Mouse (Mus musculus) liver, embryonic 14.5 days (tissue): ENCODE measurements around the gene Usp19. TPM values are rescaled to one million over a fixed set of nuclear protein-coding genes. Genes with fewer than 3 reads are reported as not detected.
A peak's percentile ranks its signal among the peaks of the same experiment; 100 is the strongest.

Source experiments
- ATAC-seq: fragments of 200-750 bp; cut with Nextera tagmentation; 2 replicates; pipeline ENCODE4 v1.8.0; 2017; ENCODE audit warnings: moderate number of reproducible peaks, mild to moderate bottlenecking, moderate library complexity; ENCODE audit not compliant: insufficient read depth
- DNase-seq, 3 experiments: peaks; one replicate each; pipeline ENCODE4 v3.0.0-alpha.2; 2012 to 2013; ENCODE audit warnings: low read depth in 3 of 3, low spot score in 3 of 3
- H3K27ac ChIP-seq: fragments of 300-500 bp; sonication (generic); 2 replicates; pipeline ENCODE4 v1.5.1; 2014; ENCODE audit warnings: moderate library complexity, mild to moderate bottlenecking, control low read depth, inconsistent platforms
- H3K27me3 ChIP-seq: fragments of 300-500 bp; sonication (generic); 2 replicates; pipeline ENCODE4 v1.6.1; 2014; ENCODE audit warnings: mild to moderate bottlenecking, low read length, moderate library complexity; ENCODE audit not compliant: control insufficient read depth, insufficient read depth
- H3K36me3 ChIP-seq: fragments of 300-500 bp; sonication (generic); replicated peaks from 2 replicates; pipeline ENCODE4 v1.6.1; 2014; ENCODE audit warnings: low read depth; ENCODE audit not compliant: control insufficient read depth, insufficient read depth
- H3K4me1 ChIP-seq, 2 experiments: fragments of 200-500 bp in 1 of 2; fragments of 300-500 bp in 1 of 2; sonication (generic) in 1 of 2; replicated peaks; 2 replicates each; pipeline ENCODE4 v1.6.1; 2012 to 2014; ENCODE audit warnings: antibody characterized with exemption in 1 of 2, inconsistent platforms in 1 of 2, low read length in 1 of 2; ENCODE audit not compliant: control insufficient read depth in 2 of 2, insufficient read depth in 2 of 2
- H3K4me2 ChIP-seq: fragments of 300-500 bp; sonication (generic); 2 replicates; pipeline ENCODE4 v1.6.1; 2014; ENCODE audit warnings: low read depth, mild to moderate bottlenecking, control low read depth, moderate library complexity
- H3K4me3 ChIP-seq, 2 experiments: fragments of 200-500 bp in 1 of 2; fragments of 300-500 bp in 1 of 2; sonication (generic) in 1 of 2; 2 replicates each; pipeline ENCODE4 v1.5.1; 2012 to 2014; ENCODE audit warnings: low read depth in 2 of 2, low read length in 2 of 2, mild to moderate bottlenecking in 2 of 2, control low read depth in 1 of 2, inconsistent platforms in 1 of 2, moderate library complexity in 1 of 2; ENCODE audit not compliant: insufficient read depth in 1 of 2
- H3K9ac ChIP-seq: fragments of 300-500 bp; sonication (generic); replicated peaks from 2 replicates; pipeline ENCODE4 v1.6.1; 2014; ENCODE audit warnings: mild to moderate bottlenecking, control low read depth, moderate library complexity
- H3K9me3 ChIP-seq: fragments of 300-500 bp; sonication (generic); 2 replicates; pipeline ENCODE4 v1.6.1; 2016; ENCODE audit warnings: low read length, mixed read lengths; ENCODE audit not compliant: control insufficient read depth
- CTCF ChIP-seq: IDR thresholded peaks from 2 replicates; pipeline ENCODE4 v1.5.1; 2016; ENCODE audit warnings: antibody characterized with exemption, low read depth, control low read depth
- EP300 ChIP-seq: IDR thresholded peaks from 2 replicates; pipeline ENCODE4 v1.6.1; 2016; ENCODE audit warnings: antibody characterized with exemption, low read depth
- WGBS: fragments of 180-500 bp; shearing (Covaris S2); extraction: QIAGEN DNeasy Blood & Tissue Kit; methylation state at CpG from one replicate; pipeline ENCODE4 v1.1.7; 2014; ENCODE audit not compliant: insufficient replicate concordance; 5-methylcytosine and 5-hydroxymethylcytosine counted together
- polyA plus RNA-seq, 2 experiments: library from polyadenylated mRNA; depleted of rRNA in 1 of 2; stranded (reverse) in 1 of 2; unstranded in 1 of 2; fragments of >200 nt; fragmentation: Nextera tagmentation in 1 of 2; extraction: Ambion mirVana in 1 of 2; gene quantifications; 2 replicates each; pipeline versions ENCODE4 v1.2.1 to v1.2.3; 2012 to 2014

The Usp19 gene
- polyA plus RNA-seq, 2 experiments, result 17.1 to 33.9 TPM

DNA sequence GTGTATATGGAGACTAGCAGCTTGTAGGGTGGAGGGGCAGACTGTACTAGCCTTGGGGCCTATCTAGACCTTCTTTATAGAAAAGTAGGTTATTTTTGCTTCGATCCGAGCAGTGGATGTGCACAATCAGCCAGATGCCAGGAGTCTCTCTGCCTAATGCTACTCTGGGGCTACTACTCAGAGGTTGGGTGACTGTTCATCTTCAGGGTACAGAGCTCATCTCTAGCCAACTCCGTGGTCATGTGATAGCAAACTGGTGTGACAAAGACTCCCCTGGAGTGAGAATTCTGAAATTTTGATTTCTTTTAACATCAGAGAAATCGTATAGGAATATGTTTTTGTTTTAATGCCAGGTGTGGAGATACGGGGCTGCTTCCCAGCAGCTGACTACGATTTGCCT is 37.5 kb upstream of the Usp19 start:
- Histone ChIP-seq H3K4me2 (peak overlapping the region; percentile 98), H3K9ac (no peak overlapping the region), H3K27me3 (no peaks in the 10 kb centered on the region), H3K36me3 (no peaks in the 10 kb centered on the region), H3K4me1 (peaks cover 27 to 45% of the 10 kb centered on the region in 2 experiments), H3K27ac (no peak overlapping the region), H3K4me3 (peak overlapping the region in 1 of 2 experiments; percentile 71; a peak in 2 of 4 replicates), H3K9me3 (no peaks in the 10 kb centered on the region)
- TF ChIP-seq EP300, result no peak
- TF ChIP-seq CTCF, result no peak
- 46% methylated on average over 6 of the region's 6 CpGs for WGBS
- ATAC-seq (peak; percentile 24), DNase-seq (no peak)

DNA sequence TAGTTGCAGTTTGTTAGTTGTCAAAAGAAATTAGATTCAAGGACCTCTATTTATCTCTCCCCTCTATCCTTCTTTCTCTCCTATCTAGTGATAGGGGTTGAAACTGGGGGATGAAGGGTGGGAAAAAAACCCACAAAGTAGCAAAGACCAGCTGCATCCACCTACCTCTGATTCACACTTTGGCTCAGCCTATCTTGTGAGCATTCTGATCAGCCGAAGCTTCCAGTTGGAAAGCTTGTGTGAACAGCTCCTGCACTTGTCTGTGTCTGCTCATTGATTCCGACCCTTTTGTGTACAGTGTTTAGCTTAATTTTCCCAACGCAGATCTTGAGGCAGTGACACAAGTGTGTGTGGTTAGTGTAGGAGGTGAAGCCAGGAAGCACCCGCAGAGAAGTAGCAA is 36.9 kb upstream of the Usp19 start:
- TF ChIP-seq EP300 (no peak), CTCF (no peak)
- no peak overlapping the region for H3K4me3 ChIP-seq
- 70% methylated on average over 4 of the region's 4 CpGs for WGBS
- no peak overlapping the region for H3K9ac ChIP-seq
- DNase-seq (no peak), ATAC-seq (no peak)
- H3K9me3 ChIP-seq, result no peaks in the 10 kb centered on the region
- peaks cover 27 to 47% of the 10 kb centered on the region in 2 experiments for H3K4me1 ChIP-seq
- H3K27me3 ChIP-seq, result no peaks in the 10 kb centered on the region
- no peak overlapping the region for H3K27ac ChIP-seq
- H3K4me2 ChIP-seq, result no peak overlapping the region
- H3K36me3 ChIP-seq, result no peaks in the 10 kb centered on the region

DNA sequence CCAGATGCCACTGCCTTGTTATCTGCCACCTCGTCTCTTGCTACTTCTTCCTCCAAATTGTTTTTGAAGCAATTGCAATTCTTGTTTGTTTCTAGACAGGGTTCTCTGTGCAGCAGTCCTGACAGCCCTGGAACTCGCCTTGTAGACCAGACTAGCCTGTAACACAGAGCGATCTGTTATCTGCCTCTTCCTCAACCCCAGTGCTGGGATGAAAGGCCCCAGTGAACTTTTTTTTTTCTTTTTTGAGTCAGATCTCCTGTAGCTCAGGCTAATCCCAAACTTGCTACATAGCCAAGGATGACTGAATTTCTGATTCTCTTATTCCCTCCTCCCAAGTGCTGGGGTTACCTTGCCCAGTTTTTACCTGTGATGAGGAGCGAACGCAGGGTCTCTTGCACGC is 36.0 kb upstream of the Usp19 start:
- Histone ChIP-seq H3K4me3 (no peak overlapping the region), H3K9me3 (no peaks in the 10 kb centered on the region), H3K4me2 (no peak overlapping the region), H3K36me3 (no peaks in the 10 kb centered on the region), H3K27me3 (no peaks in the 10 kb centered on the region), H3K9ac (no peak overlapping the region), H3K4me1 (peaks cover 27 to 47% of the 10 kb centered on the region in 2 experiments), H3K27ac (no peak overlapping the region)
- 56% methylated on average over 6 of the region's 6 CpGs for WGBS
- no peak for DNase-seq
- no peak for ATAC-seq
- no peak for TF ChIP-seq EP300

DNA sequence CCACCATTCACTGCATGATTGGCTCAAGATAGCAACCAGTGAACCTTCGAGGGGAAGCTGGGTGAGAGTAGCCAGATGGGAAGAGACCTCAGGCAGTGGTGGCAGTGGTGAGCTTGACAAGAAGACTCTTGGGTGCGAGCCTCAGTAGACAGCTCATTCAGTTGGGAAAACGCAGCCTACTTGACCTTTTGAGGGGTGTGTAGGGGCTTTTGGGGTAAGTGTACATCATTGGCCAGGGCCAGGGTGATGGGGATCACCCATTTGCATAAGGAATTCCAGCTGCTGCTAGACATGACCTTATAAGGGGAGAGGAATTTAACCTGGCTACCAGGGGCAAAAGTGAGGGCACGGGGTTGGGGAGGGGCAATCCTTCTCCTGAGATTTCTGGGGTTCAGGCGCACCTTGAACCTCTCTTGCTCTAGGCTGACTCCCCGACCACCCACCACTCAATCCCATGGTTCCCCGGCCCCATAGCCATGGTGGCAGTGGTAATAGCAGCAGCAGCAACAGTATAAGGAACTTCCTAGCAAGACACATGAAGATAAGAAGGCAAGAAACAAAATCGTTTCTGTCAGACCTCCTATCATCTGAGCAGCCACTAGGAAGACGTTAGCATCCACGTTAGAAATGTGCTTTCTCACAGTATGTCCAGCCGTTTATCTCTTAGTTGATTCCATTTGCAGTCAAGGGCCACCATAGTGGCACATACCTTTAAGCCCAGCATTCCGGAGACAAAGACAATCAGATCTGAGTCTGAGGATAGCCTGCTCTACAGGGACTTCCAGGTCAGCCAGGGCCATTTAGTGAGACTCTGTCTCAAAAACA is 34.4 kb upstream of the Usp19 start:
- H3K4me1 ChIP-seq, result peaks cover 15 to 38% of the 10 kb centered on the region in 2 experiments
- no peak overlapping the region for H3K27ac ChIP-seq
- no peaks in the 10 kb centered on the region for H3K27me3 ChIP-seq
- H3K9me3 ChIP-seq, result no peaks in the 10 kb centered on the region
- no peak for DNase-seq
- ATAC-seq, result no peak
- H3K4me3 ChIP-seq, result no peak overlapping the region
- H3K36me3 ChIP-seq, result no peaks in the 10 kb centered on the region
- no peak for TF ChIP-seq CTCF
- TF ChIP-seq EP300, result 0 out of 2 replicates have a peak, but pooled peaks have one; percentile 16
- whole genome bisulfite sequencing, result 38% methylated on average over 12 of the region's 12 CpGs
- no peak overlapping the region for H3K9ac ChIP-seq
- H3K4me2 ChIP-seq, result no peak overlapping the region

DNA sequence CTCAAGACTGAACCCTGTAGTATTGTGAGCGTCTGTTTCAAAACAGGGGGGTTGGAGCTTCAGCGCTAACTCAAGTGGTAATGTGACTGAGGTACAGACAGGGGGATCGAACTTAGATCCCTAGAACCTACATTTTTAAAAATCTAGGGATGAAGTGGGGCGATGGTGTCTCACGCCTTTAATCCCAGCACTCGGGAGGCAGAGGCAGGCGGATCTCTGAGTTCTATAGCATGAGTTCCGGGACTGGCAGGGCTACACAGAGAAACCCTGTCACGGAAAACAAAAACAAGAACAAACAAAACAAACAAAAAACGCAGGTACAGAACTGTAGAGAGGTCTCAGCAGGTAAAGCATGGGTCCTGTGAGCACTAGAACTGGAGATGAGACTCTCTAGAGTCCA is 33.4 kb upstream of the Usp19 start:
- Histone ChIP-seq H3K36me3 (no peaks in the 10 kb centered on the region), H3K4me1 (peaks cover 15 to 36% of the 10 kb centered on the region in 2 experiments), H3K4me3 (no peak overlapping the region), H3K9me3 (no peaks in the 10 kb centered on the region), H3K27me3 (no peaks in the 10 kb centered on the region), H3K27ac (no peak overlapping the region), H3K9ac (no peak overlapping the region), H3K4me2 (no peak overlapping the region)
- WGBS, result 77% methylated on average over 10 of the region's 10 CpGs
- TF ChIP-seq CTCF, result no peak
- TF ChIP-seq EP300, result no peak
- DNase-seq (no peak), ATAC-seq (no peak)
